Mouse (Mus musculus) gastrocnemius, postnatal 36 days (tissue): ENCODE results near the gene Hibch. TPM values are rescaled to one million over a fixed set of nuclear protein-coding genes. Genes with fewer than 3 reads are reported as not detected.
"Not testable (repeated sequence)": the region's sequence is repeated elsewhere in the genome, so short reads cannot be mapped to it uniquely, and the experiment has no call there.

Source experiments
- DNase-seq, 2 experiments: peaks; one replicate each; pipeline ENCODE4 v3.0.0; 2022
- intact Hi-C: fragments of 180-260 bp; cut with DNase I; formaldehyde crosslinking; loops from one replicate; pipeline ENCODE4 v1.15.1; 2025
- total RNA-seq, 2 experiments: library from RNA; stranded (reverse); gene quantifications; 2 replicates each; pipeline ENCODE4 v1.2.3; 2021

Hibch gene
- total RNA-seq, 2 experiments from 2014 or later, result 35.7 to 37.3 TPM

GRCm38 (mm10) chr1:52864220-52864619, 19.5 kb downstream of the Hibch start:
- no peak for DNase-seq
- intact Hi-C loops, result loop anchor here (10.0 kb wide), 1 partner anchor 501 kb away; no protein-coding TSS in a partner anchor

- no peak for DNase-seq
- intact Hi-C loops, result loop anchor here (10.0 kb wide), 1 partner anchor 499 kb away; no protein-coding TSS in a partner anchor
Measured at GRCm38 (mm10) chr1:52866007-52866406, 21.3 kb downstream of the Hibch start.

GRCm38 (mm10) chr1:52867876-52868275, 23.1 kb downstream of the Hibch start:
- DNase-seq, result no peak
- intact Hi-C loops, result loop anchor here (10.0 kb wide), 1 partner anchor 497 kb away; no protein-coding TSS in a partner anchor

GRCm38 (mm10) chr1:52884208-52884607, 39.5 kb downstream of the Hibch start:
- DNase-seq, result no peak
- intact Hi-C loops, result no loop called here

- intact Hi-C loops, result no loop called here
- no peak for DNase-seq
Measured at GRCm38 (mm10) chr1:52909783-52910182, 65.1 kb downstream of the Hibch start.

- intact Hi-C loops, result no loop called here
- DNase-seq, result no peak
Measured at GRCm38 (mm10) chr1:52916655-52917054, 71.9 kb downstream of the Hibch start.

GRCm38 (mm10) chr1:52918897-52919296, 74.2 kb downstream of the Hibch start:
- intact Hi-C loops, DNase-seq: not testable (repeated sequence)

- DNase-seq, intact Hi-C loops: not testable (repeated sequence)
Measured at GRCm38 (mm10) chr1:52924482-52924881, 79.8 kb downstream of the Hibch start.

- no peak for DNase-seq
- intact Hi-C loops, result no loop called here
Measured at GRCm38 (mm10) chr1:52934494-52934893, 89.8 kb downstream of the Hibch start.

- DNase-seq, result no peak
- intact Hi-C loops, result no loop called here
Measured at GRCm38 (mm10) chr1:52939021-52939420, 94.3 kb downstream of the Hibch start.

GRCm38 (mm10) chr1:52947895-52948294, 103.2 kb downstream of the Hibch start:
- intact Hi-C loops, result no loop called here
- DNase-seq, result no peak

GRCm38 (mm10) chr1:52951146-52951868, 106.6 kb downstream of the Hibch start:
- intact Hi-C loops, result no loop called here
- no peak for DNase-seq

GRCm38 (mm10) chr1:52952143-52952542, 107.4 kb downstream of the Hibch start:
- no peak for DNase-seq
- intact Hi-C loops, result no loop called here

GRCm38 (mm10) chr1:52952551-52953397, 108.0 kb downstream of the Hibch start:
- peak in 1 of 2 experiments; percentile 6 for DNase-seq
- intact Hi-C loops, result no loop called here

- intact Hi-C loops, result no loop called here
- DNase-seq, result no peak
Measured at GRCm38 (mm10) chr1:52953548-52953947, 108.8 kb downstream of the Hibch start.

- intact Hi-C loops, result no loop called here
- DNase-seq, result no peak
Measured at GRCm38 (mm10) chr1:52954456-52954855, 109.7 kb downstream of the Hibch start.

- intact Hi-C loops, result no loop called here
- no peak for DNase-seq
Measured at GRCm38 (mm10) chr1:52955102-52955501, 110.4 kb downstream of the Hibch start.

GRCm38 (mm10) chr1:52956746-52957145, 112.0 kb downstream of the Hibch start:
- no peak for DNase-seq
- intact Hi-C loops, result no loop called here

- intact Hi-C loops, result no loop called here
- DNase-seq, result no peak
Measured at GRCm38 (mm10) chr1:52960191-52960590, 115.5 kb downstream of the Hibch start.

- intact Hi-C loops, result no loop called here
- no peak for DNase-seq
Measured at GRCm38 (mm10) chr1:52963097-52963496, 118.4 kb downstream of the Hibch start.

- DNase-seq, result no peak
- intact Hi-C loops, result no loop called here
Measured at GRCm38 (mm10) chr1:52964581-52964980, 119.9 kb downstream of the Hibch start.
